Mouse (Mus musculus): Measurements from ENCODE around the gene Plcd3. TPM values are rescaled to one million over a fixed set of nuclear protein-coding genes. Genes with fewer than 3 reads are reported as not detected.
A peak's percentile ranks its signal among the peaks of the same experiment; 100 is the strongest.

The Plcd3 gene
- polyA plus RNA-seq, 1 experiment from 2014 or later, result 1.4 TPM

- Histone ChIP-seq H3K27ac (replicated peaks) (peak overlapping the region; percentile 88), H3K36me3 (peaks cover 14% of the 10 kb centered on the region), H3K4me1 (peaks cover 32% of the 10 kb centered on the region), H3K9me3 (replicated peaks) (no peaks in the 10 kb centered on the region), H3K4me3 (peak overlapping the region; percentile 93; the same call in 1 of the 2 replicates), H3K27me3 (ENCODE audit: low read depth, poor library complexity, severe bottlenecking) (no peaks in the 10 kb centered on the region)
- 90% methylated on average over 3 of the region's 3 CpGs for WGBS
- no peak for DNase-seq (ENCODE audit: low spot score)
Observed at GRCm38 (mm10) chr11:103134221-103134620, 32.8 kb upstream of the Plcd3 start.

DNA sequence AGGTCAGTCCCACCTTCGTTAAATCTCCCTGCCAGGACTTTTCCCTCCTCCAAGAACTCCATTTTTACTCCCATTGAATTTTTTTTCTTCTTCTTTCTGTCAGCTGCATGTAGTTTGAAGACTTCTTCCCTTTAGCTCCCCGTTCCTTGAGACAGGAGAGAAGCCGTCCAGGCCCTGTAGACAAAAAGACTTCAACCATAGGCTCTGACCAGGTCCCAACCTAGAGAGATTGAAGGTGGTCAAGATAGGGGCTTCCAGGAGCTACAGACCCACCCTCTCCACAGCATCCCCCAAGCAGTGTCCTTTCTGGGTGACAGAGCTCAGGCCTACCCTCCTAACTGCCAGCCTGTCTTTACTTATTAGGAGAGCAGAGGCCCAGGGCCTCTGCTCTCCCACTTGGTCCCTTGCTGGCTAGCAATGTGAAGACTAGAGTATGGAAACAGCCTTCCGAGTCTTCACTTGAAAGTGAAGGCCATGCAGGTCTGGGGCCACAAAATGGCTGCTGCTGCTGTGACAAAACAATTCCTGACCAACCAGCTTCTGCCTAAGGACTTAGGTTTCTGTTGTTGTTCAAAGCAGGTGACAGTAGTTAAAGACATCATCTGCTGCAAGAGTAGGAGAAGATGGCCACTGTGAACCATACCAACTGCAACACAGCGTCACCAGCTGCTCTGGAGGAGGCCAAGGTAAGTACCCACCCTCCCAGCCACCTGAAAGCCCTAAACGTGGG is 32.2 kb upstream of the Plcd3 start:
- no peak for DNase-seq (ENCODE audit: low spot score)
- Histone ChIP-seq H3K4me1 (peaks cover 32% of the 10 kb centered on the region), H3K4me3 (peak overlapping the region; percentile 93), H3K36me3 (peaks cover 8% of the 10 kb centered on the region; the same call in 1 of the 2 replicates), H3K27ac (replicated peaks) (peak overlapping the region; percentile 88), H3K27me3 (ENCODE audit: low read depth, poor library complexity, severe bottlenecking) (no peaks in the 10 kb centered on the region), H3K9me3 (replicated peaks) (no peaks in the 10 kb centered on the region)
- 56% methylated on average over 6 of the region's 6 CpGs for WGBS

- peak overlapping the region; percentile 100 for H3K27ac ChIP-seq (replicated peaks)
- H3K4me1 ChIP-seq, result peaks cover 32% of the 10 kb centered on the region
- no peaks in the 10 kb centered on the region for H3K9me3 ChIP-seq (replicated peaks)
- H3K27me3 ChIP-seq (ENCODE audit: low read depth, poor library complexity, severe bottlenecking), result no peaks in the 10 kb centered on the region
- DNase-seq (ENCODE audit: low spot score), result peak; percentile 99
- WGBS, result under 1% methylated on average over 54 of the region's 58 CpGs
- peak overlapping the region; percentile 93 for H3K4me3 ChIP-seq
- H3K36me3 ChIP-seq, result peaks cover 4% of the 10 kb centered on the region; the same call in 1 of the 2 replicates
Observed at GRCm38 (mm10) chr11:103132576-103133455, 31.4 kb upstream of the Plcd3 start.

GRCm38 (mm10) chr11:103131701-103132575 is 30.5 kb upstream of the Plcd3 start, which contains the start of gene Hexim2:
Gene Hexim2, plus strand, starts transcription at chr11:103132429.
- WGBS, result under 1% methylated on average over 39 of the region's 39 CpGs
- H3K9me3 ChIP-seq (replicated peaks), result no peaks in the 10 kb centered on the region
- H3K27me3 ChIP-seq (ENCODE audit: low read depth, poor library complexity, severe bottlenecking), result no peaks in the 10 kb centered on the region
- DNase-seq (ENCODE audit: low spot score), result peak; percentile 66
- peak within 1 kb of the TSS; percentile 100 for H3K27ac ChIP-seq (replicated peaks)
- peaks cover 32% of the 10 kb centered on the region for H3K4me1 ChIP-seq
- H3K4me3 ChIP-seq, result peak within 1 kb of the TSS; percentile 93
- H3K36me3 ChIP-seq, result peaks cover 4% of the 10 kb centered on the region; the same call in 1 of the 2 replicates

DNA sequence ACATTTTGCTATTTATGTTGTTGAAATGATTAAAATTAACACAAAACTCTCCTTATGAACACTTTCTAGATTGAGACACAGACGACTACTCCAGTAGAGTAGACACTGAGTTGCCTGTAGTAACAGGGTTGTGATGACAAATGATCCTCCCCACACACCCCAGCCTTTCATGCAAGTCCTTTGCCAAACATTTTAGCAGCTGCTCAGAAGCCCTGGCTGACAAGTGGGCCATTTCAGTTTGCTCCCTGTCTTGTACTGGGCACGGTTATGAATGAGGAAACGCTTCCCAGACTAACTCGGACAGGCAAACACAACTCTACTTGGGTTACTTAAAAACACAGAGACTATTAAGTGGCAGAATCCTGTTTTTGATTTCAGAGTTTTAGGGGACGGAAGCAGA is 18.9 kb upstream of the Plcd3 start:
- no peak for DNase-seq (ENCODE audit: low spot score)
- Histone ChIP-seq H3K4me3 (no peak overlapping the region), H3K36me3 (no peaks in the 10 kb centered on the region), H3K27ac (replicated peaks) (no peak overlapping the region), H3K4me1 (peaks cover 26% of the 10 kb centered on the region), H3K9me3 (replicated peaks) (no peaks in the 10 kb centered on the region), H3K27me3 (ENCODE audit: low read depth, poor library complexity, severe bottlenecking) (peaks cover 6% of the 10 kb centered on the region; the same call in 1 of the 2 replicates)
- WGBS, result 91% methylated on average over 5 of the region's 5 CpGs

- Histone ChIP-seq H3K4me1 (peaks cover 32% of the 10 kb centered on the region), H3K27me3 (ENCODE audit: low read depth, poor library complexity, severe bottlenecking) (peaks cover 6% of the 10 kb centered on the region; the same call in 1 of the 2 replicates), H3K4me3 (no peak overlapping the region), H3K36me3 (no peaks in the 10 kb centered on the region), H3K27ac (replicated peaks) (no peak overlapping the region), H3K9me3 (replicated peaks) (no peaks in the 10 kb centered on the region)
- 66% methylated on average over 5 of the region's 5 CpGs for WGBS
- DNase-seq (ENCODE audit: low spot score), result no peak
Observed at GRCm38 (mm10) chr11:103119609-103120008, 18.2 kb upstream of the Plcd3 start.

DNA sequence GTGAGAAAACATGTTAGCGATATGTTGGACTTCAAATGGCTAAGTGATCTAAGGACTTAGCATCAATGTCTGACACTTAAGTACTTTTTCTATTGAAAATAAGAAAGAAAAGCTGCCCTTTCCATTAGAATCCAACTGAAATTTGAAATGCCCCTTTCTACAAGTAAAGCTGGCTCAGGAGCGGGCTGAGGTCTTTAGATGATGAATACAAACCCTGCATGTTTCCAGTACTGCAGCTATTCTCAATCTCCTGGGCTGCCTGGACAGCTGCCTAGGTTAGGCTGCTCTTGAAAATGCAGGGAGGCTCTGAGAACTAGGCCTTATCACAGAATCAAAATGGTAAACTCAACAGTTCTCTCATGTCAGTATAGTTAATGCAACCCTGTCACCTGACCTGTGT is 17.4 kb upstream of the Plcd3 start:
- H3K9me3 ChIP-seq (replicated peaks), result no peaks in the 10 kb centered on the region
- no peak for DNase-seq (ENCODE audit: low spot score)
- H3K27ac ChIP-seq (replicated peaks), result no peak overlapping the region
- peak overlapping the region; percentile 62 for H3K4me3 ChIP-seq
- peaks cover 35% of the 10 kb centered on the region for H3K4me1 ChIP-seq
- 87% methylated on average over 2 of the region's 2 CpGs for WGBS
- peaks cover 7% of the 10 kb centered on the region for H3K27me3 ChIP-seq (ENCODE audit: low read depth, poor library complexity, severe bottlenecking)
- H3K36me3 ChIP-seq, result no peaks in the 10 kb centered on the region

- Histone ChIP-seq H3K27me3 (ENCODE audit: low read depth, poor library complexity, severe bottlenecking) (peaks cover 20% of the 10 kb centered on the region), H3K27ac (replicated peaks) (peak overlapping the region; percentile 93), H3K9me3 (replicated peaks) (no peaks in the 10 kb centered on the region), H3K36me3 (no peaks in the 10 kb centered on the region), H3K4me1 (peaks cover 41% of the 10 kb centered on the region), H3K4me3 (peak overlapping the region; percentile 62)
- WGBS, result under 1% methylated on average over 38 of the region's 38 CpGs
- DNase-seq (ENCODE audit: low spot score), result no peak
Observed at GRCm38 (mm10) chr11:103117591-103118009, 16.1 kb upstream of the Plcd3 start.

- Histone ChIP-seq H3K4me1 (peaks cover 46% of the 10 kb centered on the region), H3K36me3 (no peaks in the 10 kb centered on the region), H3K27me3 (ENCODE audit: low read depth, poor library complexity, severe bottlenecking) (peaks cover 25% of the 10 kb centered on the region), H3K27ac (replicated peaks) (peak overlapping the region; percentile 93), H3K9me3 (replicated peaks) (no peaks in the 10 kb centered on the region), H3K4me3 (peak overlapping the region; percentile 62)
- DNase-seq (ENCODE audit: low spot score), result peak; percentile 74
- WGBS, result under 1% methylated on average over 35 of the region's 35 CpGs
Observed at GRCm38 (mm10) chr11:103116959-103117590, 15.6 kb upstream of the Plcd3 start.

- DNase-seq (ENCODE audit: low spot score), result peak; percentile 100
- H3K36me3 ChIP-seq, result no peaks in the 10 kb centered on the region
- peak within 1 kb of the TSS; percentile 62 for H3K4me3 ChIP-seq
- H3K27me3 ChIP-seq (ENCODE audit: low read depth, poor library complexity, severe bottlenecking), result peaks cover 34% of the 10 kb centered on the region
- H3K9me3 ChIP-seq (replicated peaks), result no peaks in the 10 kb centered on the region
- WGBS, result under 1% methylated on average over 53 of the region's 53 CpGs
- peaks cover 55% of the 10 kb centered on the region for H3K4me1 ChIP-seq
- peak within 1 kb of the TSS; percentile 93 for H3K27ac ChIP-seq (replicated peaks)
Observed at GRCm38 (mm10) chr11:103116008-103116818, 14.8 kb upstream of the Plcd3 start, which contains the start of gene Hexim1. Gene Hexim1, plus strand, starts transcription at chr11:103116231.
